Mouse (Mus musculus) MEL (cell line): Measurements from ENCODE around the gene Cic. TPM values are rescaled to one million over a fixed set of nuclear protein-coding genes. Genes with fewer than 3 reads are reported as not detected.

ENCODE experiments used
- DNase-seq: peaks from one replicate; pipeline ENCODE4 v3.0.0; 2011; ENCODE audit warnings: low read depth, low spot score
- H3K27ac ChIP-seq: 2 replicates; pipeline ENCODE4 v1.5.1; 2012; ENCODE audit warnings: low read depth, mild to moderate bottlenecking, control low read depth, low read length, moderate library complexity; ENCODE audit not compliant: control insufficient read depth
- H3K27me3 ChIP-seq, 2 experiments: fragments of 150-350 bp in 1 of 2; sonication (generic) in 1 of 2; 2 replicates each; pipeline ENCODE4 v1.6.1; 2012; ENCODE audit warnings: low read length in 2 of 2, mild to moderate bottlenecking in 2 of 2, improper control_type of control experiment in 1 of 2, moderate library complexity in 1 of 2; ENCODE audit not compliant: insufficient read depth in 2 of 2, control insufficient read depth in 1 of 2
- H3K36me3 ChIP-seq, 2 experiments: 2 replicates each; pipeline ENCODE4 v1.6.1; 2012 to 2014; ENCODE audit warnings: low read length in 2 of 2, improper control_type of control experiment in 1 of 2, inconsistent platforms in 1 of 2, mild to moderate bottlenecking in 1 of 2; ENCODE audit not compliant: insufficient read depth in 2 of 2, control insufficient read depth in 1 of 2
- H3K4me1 ChIP-seq, 2 experiments: fragments of 150-350 bp in 1 of 2; sonication (generic) in 1 of 2; 2 replicates each; pipeline ENCODE4 v1.6.1; 2012; ENCODE audit warnings: low read length in 2 of 2, improper control_type of control experiment in 1 of 2, mild to moderate bottlenecking in 1 of 2; ENCODE audit not compliant: insufficient read depth in 2 of 2, control insufficient read depth in 1 of 2
- H3K4me3 ChIP-seq, 2 experiments: fragments of 150-350 bp in 1 of 2; sonication (generic) in 1 of 2; 2 replicates each; pipeline ENCODE4 v1.5.1; 2012; ENCODE audit warnings: low read depth in 2 of 2, low read length in 2 of 2, mild to moderate bottlenecking in 2 of 2, moderate library complexity in 2 of 2, control low read depth in 1 of 2, improper control_type of control experiment in 1 of 2; ENCODE audit not compliant: control insufficient read depth in 1 of 2, insufficient read depth in 1 of 2
- H3K79me2 ChIP-seq: 2 replicates; pipeline ENCODE4 v1.6.1; 2012; ENCODE audit warnings: mild to moderate bottlenecking, low read length, moderate library complexity; ENCODE audit not compliant: control insufficient read depth, poor library complexity, insufficient read depth
- H3K9ac ChIP-seq: 2 replicates; pipeline ENCODE4 v1.6.1; 2012; ENCODE audit warnings: low read depth, mild to moderate bottlenecking, control low read depth, low read length, moderate library complexity; ENCODE audit not compliant: control insufficient read depth, poor library complexity, severe bottlenecking
- H3K9me3 ChIP-seq: fragments of 150-350 bp; sonication (generic); replicated peaks from 2 replicates; pipeline ENCODE4 v1.6.1; 2012; ENCODE audit warnings: mild to moderate bottlenecking, low read length, improper control_type of control experiment, moderate library complexity; ENCODE audit not compliant: insufficient read depth
- CHD1 ChIP-seq: IDR thresholded peaks from 2 replicates; pipeline ENCODE4 v1.6.1; 2012; ENCODE audit warnings: low read depth, mild to moderate bottlenecking, inconsistent platforms, low read length, improper control_type of control experiment
- CHD2 ChIP-seq: IDR thresholded peaks from 2 replicates; pipeline ENCODE4 v1.6.1; 2011; ENCODE audit warnings: low read length, improper control_type of control experiment
- CTCF ChIP-seq, 3 experiments: IDR thresholded peaks in 2 of 3; conservative IDR thresholded peaks in 1 of 3; 2 replicates each; pipeline ENCODE4 v1.5.1; 2011 to 2012; ENCODE audit warnings: low read length in 3 of 3, low read depth in 2 of 3, mild to moderate bottlenecking in 2 of 3, improper control_type of control experiment in 1 of 3, inconsistent platforms in 1 of 3, mixed read lengths in 1 of 3, moderate library complexity in 1 of 3; ENCODE audit not compliant: control insufficient read depth in 1 of 3, insufficient read depth in 1 of 3, poor library complexity in 1 of 3, severe bottlenecking in 1 of 3
- ELF1 ChIP-seq: IDR thresholded peaks from 2 replicates; pipeline ENCODE4 v1.6.1; 2014; ENCODE audit warnings: low read depth, mild to moderate bottlenecking, inconsistent platforms, low read length, improper control_type of control experiment, moderate library complexity
- EP300 ChIP-seq, 2 experiments: IDR thresholded peaks; 2 replicates each; pipeline ENCODE4 v1.6.1; 2011; ENCODE audit warnings: improper control_type of control experiment in 2 of 2, low read length in 2 of 2, low read depth in 1 of 2, mild to moderate bottlenecking in 1 of 2
- ETS1 ChIP-seq: IDR thresholded peaks from 2 replicates; pipeline ENCODE4 v1.6.1; 2012; ENCODE audit warnings: low read depth, mild to moderate bottlenecking, inconsistent platforms, low read length, improper control_type of control experiment, moderate library complexity
- GABPA ChIP-seq: IDR thresholded peaks from 2 replicates; pipeline ENCODE4 v1.6.1; 2012; ENCODE audit warnings: low read depth, mild to moderate bottlenecking, inconsistent platforms, low read length, improper control_type of control experiment, moderate library complexity
- HCFC1 ChIP-seq: IDR thresholded peaks from 2 replicates; pipeline ENCODE4 v1.6.1; 2012; ENCODE audit warnings: low read depth, mild to moderate bottlenecking, inconsistent platforms, low read length, improper control_type of control experiment, moderate library complexity
- JUND ChIP-seq: IDR thresholded peaks from 2 replicates; pipeline ENCODE4 v1.6.1; 2011; ENCODE audit warnings: low read depth, mild to moderate bottlenecking, improper control_type of control experiment, low read length
- MAFK ChIP-seq: IDR thresholded peaks from 2 replicates; pipeline ENCODE4 v1.6.1; 2011; ENCODE audit warnings: low read depth, mild to moderate bottlenecking, low read length, improper control_type of control experiment, borderline replicate concordance
- MAX ChIP-seq: IDR thresholded peaks from 2 replicates; pipeline ENCODE4 v1.6.1; 2011; ENCODE audit warnings: low read length, improper control_type of control experiment
- MAZ ChIP-seq: IDR thresholded peaks from 2 replicates; pipeline ENCODE4 v1.6.1; 2012; ENCODE audit warnings: low read depth, mild to moderate bottlenecking, inconsistent platforms, low read length, improper control_type of control experiment
- MEF2A ChIP-seq: IDR thresholded peaks from 2 replicates; pipeline ENCODE4 v1.6.1; 2014; ENCODE audit warnings: low read depth, mild to moderate bottlenecking, inconsistent platforms, low read length, improper control_type of control experiment; ENCODE audit not compliant: poor library complexity, insufficient replicate concordance, severe bottlenecking; ENCODE audit errors: extremely low read depth
- MYB ChIP-seq: IDR thresholded peaks from 2 replicates; pipeline ENCODE4 v1.6.1; 2011; ENCODE audit warnings: mild to moderate bottlenecking, low read depth, low read length, improper control_type of control experiment
- MYC ChIP-seq: IDR thresholded peaks from 2 replicates; pipeline ENCODE4 v1.6.1; 2011; ENCODE audit warnings: low read depth, mild to moderate bottlenecking, low read length, improper control_type of control experiment, moderate library complexity
- NELFE ChIP-seq: IDR thresholded peaks from 2 replicates; pipeline ENCODE4 v1.6.1; 2011; ENCODE audit warnings: low read depth, low read length, improper control_type of control experiment
- NRF1 ChIP-seq: IDR thresholded peaks from 2 replicates; pipeline ENCODE4 v1.6.1; 2014; ENCODE audit warnings: low read depth, mild to moderate bottlenecking, inconsistent platforms, low read length, improper control_type of control experiment, moderate library complexity; ENCODE audit not compliant: poor library complexity, insufficient read depth, severe bottlenecking
- POLR2AphosphoS2 ChIP-seq: IDR thresholded peaks from 2 replicates; pipeline ENCODE4 v1.6.1; 2011; ENCODE audit warnings: low read length, improper control_type of control experiment
- POLR2AphosphoS5 ChIP-seq: IDR thresholded peaks from 2 replicates; pipeline ENCODE4 v1.6.1; 2012; ENCODE audit warnings: low read depth, borderline replicate concordance, mild to moderate bottlenecking, inconsistent platforms, low read length, moderate library complexity, mixed read lengths
- RAD21 ChIP-seq: IDR thresholded peaks from 2 replicates; pipeline ENCODE4 v1.6.1; 2011; ENCODE audit warnings: mild to moderate bottlenecking, low read depth, low read length, improper control_type of control experiment
- RCOR1 ChIP-seq: IDR thresholded peaks from 2 replicates; pipeline ENCODE4 v1.6.1; 2012; ENCODE audit warnings: low read depth, mild to moderate bottlenecking, inconsistent platforms, low read length, improper control_type of control experiment
- SIN3A ChIP-seq: IDR thresholded peaks from 2 replicates; pipeline ENCODE4 v1.6.1; 2012; ENCODE audit warnings: low read length, improper control_type of control experiment, inconsistent platforms
- UBTF ChIP-seq: IDR thresholded peaks from 2 replicates; pipeline ENCODE4 v1.6.1; 2012; ENCODE audit warnings: low read depth, mild to moderate bottlenecking, inconsistent platforms, low read length, improper control_type of control experiment, moderate library complexity, borderline replicate concordance; ENCODE audit not compliant: insufficient read depth
- USF1 ChIP-seq: IDR thresholded peaks from 2 replicates; pipeline ENCODE4 v1.6.1; 2014; ENCODE audit warnings: low read depth, mild to moderate bottlenecking, inconsistent platforms, low read length, improper control_type of control experiment, moderate library complexity
- ZC3H11A ChIP-seq: IDR thresholded peaks from 2 replicates; pipeline ENCODE4 v1.6.1; 2012; ENCODE audit warnings: low read depth, mild to moderate bottlenecking, inconsistent platforms, low read length, improper control_type of control experiment
- ZKSCAN1 ChIP-seq: IDR thresholded peaks from 2 replicates; pipeline ENCODE4 v1.6.1; 2012; ENCODE audit warnings: low read depth, mild to moderate bottlenecking, inconsistent platforms, low read length, improper control_type of control experiment, moderate library complexity
- ZNF384 ChIP-seq: IDR thresholded peaks from 2 replicates; pipeline ENCODE4 v1.6.1; 2012; ENCODE audit warnings: low read depth, mild to moderate bottlenecking, inconsistent platforms, low read length, improper control_type of control experiment
- polyA plus RNA-seq, 2 experiments: library from polyadenylated mRNA; stranded (reverse) in 1 of 2; unstranded in 1 of 2; fragments of >175 nt in 1 of 2; fragments of >200 nt in 1 of 2; gene quantifications; 2 replicates each; pipeline versions ENCODE4 v1.2.1 to v1.2.4; 2012; ENCODE audit warnings: low replicate concordance in 2 of 2, low read depth in 1 of 2; ENCODE audit not compliant: insufficient read length in 2 of 2, insufficient read depth in 1 of 2, missing spikeins in 1 of 2
- total RNA-seq: library from RNA; depleted of rRNA; stranded (reverse); fragments of 300-350 nt; gene quantifications from 2 replicates; pipeline ENCODE4 v1.2.3, GENCODE M21; 2012

The Cic gene
- total and polyA plus RNA-seq, 3 experiments, result 56.6 to 157 (median 157) TPM

- no peak for TF ChIP-seq UBTF
These were observed 1.1 kb downstream of the Cic start (continued) for GRCm38 (mm10) chr7:25268588-25268987.

- Histone ChIP-seq H3K4me1 (peaks cover 13 to 42% of the 10 kb centered on the region in 2 experiments), H3K27me3 (no peaks in the 10 kb centered on the region), H3K4me3 (peak overlapping the region; percentile 66 to 85), H3K27ac (peak overlapping the region; percentile 85), H3K9ac (peak overlapping the region; percentile 84), H3K9me3 (no peaks in the 10 kb centered on the region), H3K79me2 (peaks cover 28% of the 10 kb centered on the region), H3K36me3 (peaks cover 0 to 31% of the 10 kb centered on the region in 2 experiments; a peak in 2 of 4 replicates)
- peak; percentile 46 for DNase-seq
- no peak for TF ChIP-seq ZC3H11A
These were observed 1.5 kb downstream of the Cic start for GRCm38 (mm10) chr7:25269029-25269428.

GRCm38 (mm10) chr7:25269545-25270271 lies 2.2 kb downstream of the Cic start:
- peaks cover 17 to 48% of the 10 kb centered on the region in 2 experiments for H3K4me1 ChIP-seq
- peaks cover 0 to 36% of the 10 kb centered on the region in 2 experiments; a peak in 2 of 4 replicates for H3K36me3 ChIP-seq
- peak overlapping the region; percentile 66 to 85 for H3K4me3 ChIP-seq
- peaks cover 28% of the 10 kb centered on the region for H3K79me2 ChIP-seq
- no peaks in the 10 kb centered on the region for H3K9me3 ChIP-seq
- H3K27ac ChIP-seq, result peak overlapping the region; percentile 85
- H3K27me3 ChIP-seq, result no peaks in the 10 kb centered on the region
- peak overlapping the region; percentile 84 for H3K9ac ChIP-seq
- peak; percentile 55 for DNase-seq
- TF ChIP-seq ETS1 (no peak), RAD21 (no peak), HCFC1 (no peak), POLR2AphosphoS2 (no peak), USF1 (no peak), ZC3H11A (no peak), JUND (no peak), ZKSCAN1 (no peak), RCOR1 (no peak), MYC (no peak), CHD2 (no peak), SIN3A (peak; percentile 37; the same call in 1 of the 2 replicates), CHD1 (no peak), POLR2AphosphoS5 (no peak), MAX (no peak), MEF2A (no peak), GABPA (no peak), EP300 (IDR thresholded peaks at IDR 0.05; ENCODE audit: low read depth in 1 of 2, low read length in 2 of 2) (no peak), ZNF384 (peak; percentile 85), MYB (no peak), NRF1 (peak; percentile 52; the same call in 1 of the 2 replicates), UBTF (no peak), MAZ (no peak; the same call in 1 of the 2 replicates), NELFE (no peak), CTCF (IDR thresholded peaks at IDR 0.05 in 2 of 3, conservative IDR thresholded peaks at IDR 0.05 in 1 of 3; ENCODE audit: control insufficient read depth in 1 of 3, insufficient read depth in 1 of 3, low read depth in 2 of 3, low read length in 3 of 3, poor library complexity in 1 of 3, severe bottlenecking in 1 of 3) (no peak), MAFK (no peak), ELF1 (0 out of 2 replicates have a peak, but pooled peaks have one; percentile 26)
